ENCODE assay signal across 12 mouse cellular contexts in the genomic region with DNA sequence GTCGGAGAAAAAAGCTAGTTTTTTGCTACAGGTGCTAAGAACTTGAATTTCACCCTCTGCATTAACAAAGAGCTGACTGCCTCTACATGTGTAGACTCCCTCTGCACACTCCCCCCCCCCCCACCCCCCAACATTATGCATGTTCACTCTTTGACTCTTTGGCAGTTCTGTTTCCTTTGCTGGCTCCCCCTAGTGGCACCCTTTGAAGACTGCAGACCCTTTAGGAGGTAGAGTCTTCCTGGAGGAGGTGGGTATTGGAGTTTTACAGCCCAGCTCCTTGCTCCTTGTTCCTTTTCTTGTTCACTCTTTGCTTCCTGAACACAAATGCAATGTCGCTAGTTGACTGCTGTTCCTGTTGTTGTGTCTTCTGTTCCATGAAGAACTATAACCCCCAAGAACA.
A peak's percentile ranks its signal among the peaks of the same experiment; 100 is the strongest.
DNase-seq lines count a peak whose midpoint lies in the region; ATAC-seq and TF ChIP-seq lines count a peak whose summit lies in the region.
"Had no signal": no experiment of that assay in that cellular context is flagged by ENCODE, and none has a peak within 500 bp of the region (broad histone marks: within the 10 kb centered on the region; RNA-seq: fewer than 3 reads in every experiment).

No protein-coding gene starts in this region.

- no peak for DNase-seq in kidney, adult 2 months
- peak; percentile 61 for DNase-seq in MEL (ENCODE audit: low read depth, low spot score)
- peak; percentile 30 for DNase-seq in embryonic facial prominence, embryonic 10.5 days (ENCODE audit: low spot score)
- DNase-seq in spleen, postnatal 36 days (ENCODE audit: low spot score in 2 of 2), result peak; percentile 7 to 38
- no peak for DNase-seq in forebrain, embryonic 11.5 days (ENCODE audit: low spot score)
- no peak for DNase-seq in adrenal gland, adult (ENCODE audit: inconsistent age in 2 of 2, low spot score in 1 of 2)
- DNase-seq: adrenal gland, adult 8-10 months; gastrocnemius, postnatal 14 days had no signal

- no peaks in the 10 kb centered on the region for H3K27me3 ChIP-seq in kidney, adult 2 months (replicated peaks; ENCODE audit: control insufficient read depth, insufficient read depth, low read length)
- H3K27me3 ChIP-seq in kidney, embryonic 14.5 days (ENCODE audit: control insufficient read depth, insufficient read depth, low read length), result no peaks in the 10 kb centered on the region
- H3K27me3 ChIP-seq in MEL (ENCODE audit: control insufficient read depth in 1 of 2, insufficient read depth in 2 of 2, low read length in 2 of 2), result no peaks in the 10 kb centered on the region
- H3K27me3 ChIP-seq in embryonic facial prominence, embryonic 10.5 days (replicated peaks; ENCODE audit: low read depth, poor library complexity, severe bottlenecking), result no peaks in the 10 kb centered on the region
- no peaks in the 10 kb centered on the region for H3K27me3 ChIP-seq in forebrain, embryonic 11.5 days (ENCODE audit: control insufficient read depth, insufficient read depth, low read length)
- H3K27me3 ChIP-seq: limb, embryonic 13.5 days; neural tube, embryonic 12.5 days had no signal

- WGBS in kidney, adult 2 months, result 86% methylated on average over 2 of the region's 2 CpGs
- 86% methylated on average over 2 of the region's 2 CpGs for WGBS in kidney, embryonic 14.5 days
- 83% methylated on average over 2 of the region's 2 CpGs for WGBS in embryonic facial prominence, embryonic 10.5 days
- WGBS in forebrain, embryonic 11.5 days, result 86% methylated on average over 2 of the region's 2 CpGs

- H3K9ac ChIP-seq in kidney, embryonic 14.5 days (ENCODE audit: low read depth, low read length), result no peak overlapping the region
- H3K9ac ChIP-seq in MEL (ENCODE audit: control insufficient read depth, low read depth, low read length, poor library complexity, severe bottlenecking), result no peak overlapping the region
- no peak overlapping the region for H3K9ac ChIP-seq in forebrain, embryonic 11.5 days (ENCODE audit: low read length)
- H3K9ac ChIP-seq: limb, embryonic 13.5 days; neural tube, embryonic 12.5 days had no signal

- H3K79me2 ChIP-seq in MEL (ENCODE audit: control insufficient read depth, insufficient read depth, low read length, poor library complexity), result no peaks in the 10 kb centered on the region

- no peak overlapping the region for H3K27ac ChIP-seq in kidney, adult 2 months (ENCODE audit: insufficient read depth, low read depth, low read length)
- H3K27ac ChIP-seq in kidney, embryonic 14.5 days (ENCODE audit: low read depth, low read length), result no peak overlapping the region
- H3K27ac ChIP-seq in MEL (ENCODE audit: control insufficient read depth, low read depth, low read length), result no peak overlapping the region
- H3K27ac ChIP-seq in embryonic facial prominence, embryonic 10.5 days (replicated peaks), result no peak overlapping the region
- no peak overlapping the region for H3K27ac ChIP-seq in forebrain, embryonic 11.5 days (ENCODE audit: low read depth, low read length)
- H3K27ac ChIP-seq: limb, embryonic 13.5 days; neural tube, embryonic 12.5 days had no signal

- no peak for ATAC-seq in kidney, embryonic 14.5 days (ENCODE audit: low FRiP score, low TSS enrichment)
- ATAC-seq in forebrain, embryonic 11.5 days (replicated peaks; ENCODE audit: low FRiP score), result no peak
- ATAC-seq in erythroid progenitor cell, adult 5-6 weeks (replicated peaks; ENCODE audit: low FRiP score, poor library complexity, severe bottlenecking), result no peak

- no peak overlapping the region for H3K4me2 ChIP-seq in kidney, embryonic 14.5 days (replicated peaks; ENCODE audit: low read depth, low read length)
- H3K4me2 ChIP-seq in forebrain, embryonic 11.5 days (ENCODE audit: low read depth, low read length, severe bottlenecking), result no peak overlapping the region
- H3K4me2 ChIP-seq: limb, embryonic 13.5 days; neural tube, embryonic 12.5 days had no signal

- no peaks in the 10 kb centered on the region for H3K9me3 ChIP-seq in kidney, embryonic 14.5 days (ENCODE audit: control insufficient read depth, low read length)
- H3K9me3 ChIP-seq in MEL (replicated peaks; ENCODE audit: insufficient read depth, low read length), result no peaks in the 10 kb centered on the region
- no peaks in the 10 kb centered on the region for H3K9me3 ChIP-seq in embryonic facial prominence, embryonic 10.5 days
- no peaks in the 10 kb centered on the region for H3K9me3 ChIP-seq in forebrain, embryonic 11.5 days (ENCODE audit: control insufficient read depth, low read length)
- H3K9me3 ChIP-seq: limb, embryonic 13.5 days; neural tube, embryonic 12.5 days had no signal

- no peaks in the 10 kb centered on the region for H3K4me1 ChIP-seq in kidney, adult 2 months (ENCODE audit: control insufficient read depth, insufficient read depth, low read length)
- H3K4me1 ChIP-seq in kidney, embryonic 14.5 days (ENCODE audit: control insufficient read depth, insufficient read depth, low read length), result no peaks in the 10 kb centered on the region
- H3K4me1 ChIP-seq in MEL (ENCODE audit: control insufficient read depth in 1 of 2, insufficient read depth in 2 of 2, low read length in 2 of 2), result no peaks in the 10 kb centered on the region
- H3K4me1 ChIP-seq in embryonic facial prominence, embryonic 10.5 days, result no peaks in the 10 kb centered on the region
- H3K4me1 ChIP-seq in forebrain, embryonic 11.5 days (replicated peaks; ENCODE audit: control insufficient read depth, insufficient read depth, low read length), result no peaks in the 10 kb centered on the region
- H3K4me1 ChIP-seq: limb, embryonic 13.5 days; neural tube, embryonic 12.5 days had no signal

- H3K4me3 ChIP-seq in kidney, adult 2 months (ENCODE audit: insufficient read depth, low read depth, low read length), result no peak overlapping the region
- no peak overlapping the region for H3K4me3 ChIP-seq in kidney, embryonic 14.5 days (ENCODE audit: low read length)
- no peak overlapping the region for H3K4me3 ChIP-seq in MEL (ENCODE audit: control insufficient read depth in 1 of 2, insufficient read depth in 1 of 2, low read depth in 2 of 2, low read length in 2 of 2)
- no peak overlapping the region for H3K4me3 ChIP-seq in embryonic facial prominence, embryonic 10.5 days
- no peak overlapping the region for H3K4me3 ChIP-seq in forebrain, embryonic 11.5 days (ENCODE audit: low read depth, low read length)
- H3K4me3 ChIP-seq: limb, embryonic 13.5 days; neural tube, embryonic 12.5 days had no signal

- no peak for TF ChIP-seq EP300 in MEL (IDR thresholded peaks at IDR 0.05; ENCODE audit: low read depth in 1 of 2, low read length in 2 of 2)

- TF ChIP-seq CTCF in kidney, adult 2 months (conservative IDR thresholded peaks at IDR 0.05; ENCODE audit: insufficient read depth, insufficient read length, low read depth, low read length), result 0 out of 2 replicates have a peak, but pooled peaks have one; percentile 15
- TF ChIP-seq CTCF in MEL (IDR thresholded peaks at IDR 0.05 in 2 of 3, conservative IDR thresholded peaks at IDR 0.05 in 1 of 3; ENCODE audit: control insufficient read depth in 1 of 3, insufficient read depth in 1 of 3, low read depth in 2 of 3, low read length in 3 of 3, poor library complexity in 1 of 3, severe bottlenecking in 1 of 3), result peak; percentile 58 to 67 (median 65)

- no peaks in the 10 kb centered on the region for H3K36me3 ChIP-seq in kidney, adult 2 months (ENCODE audit: control insufficient read depth, insufficient read depth, low read length)
- H3K36me3 ChIP-seq in kidney, embryonic 14.5 days (ENCODE audit: control insufficient read depth, insufficient read depth, low read length), result no peaks in the 10 kb centered on the region
- H3K36me3 ChIP-seq in MEL (ENCODE audit: control insufficient read depth in 1 of 2, insufficient read depth in 2 of 2, low read length in 2 of 2), result peaks cover 0 to 3% of the 10 kb centered on the region in 2 experiments; a peak in 1 of 4 replicates
- H3K36me3 ChIP-seq in embryonic facial prominence, embryonic 10.5 days (replicated peaks), result no peaks in the 10 kb centered on the region
- no peaks in the 10 kb centered on the region for H3K36me3 ChIP-seq in forebrain, embryonic 11.5 days (ENCODE audit: control insufficient read depth, insufficient read depth, low read length)
- H3K36me3 ChIP-seq: limb, embryonic 13.5 days; neural tube, embryonic 12.5 days had no signal

- no peak for TF ChIP-seq POLR2A in kidney, adult 2 months (IDR thresholded peaks at IDR 0.05; ENCODE audit: low read depth, low read length)
- TF ChIP-seq POLR2A in MEL (IDR thresholded peaks at IDR 0.05; ENCODE audit: control insufficient read depth in 1 of 2, insufficient read depth in 1 of 2, low read depth in 1 of 2, low read length in 2 of 2, poor library complexity in 1 of 2), result no peak

- 0 out of 2 replicates have a peak, but pooled peaks have one; percentile 8 for TF ChIP-seq RAD21 in MEL (IDR thresholded peaks at IDR 0.05; ENCODE audit: low read depth, low read length)

TF ChIP-seq in MEL, 35 proteins besides CTCF, POLR2A, EP300 and RAD21:
- TF ChIP-seq POLR2AphosphoS5 (IDR thresholded peaks at IDR 0.05; ENCODE audit: borderline replicate concordance, low read depth, low read length) (no peak), NELFE (IDR thresholded peaks at IDR 0.05; ENCODE audit: low read depth, low read length) (no peak), E2F4 (IDR thresholded peaks at IDR 0.05; ENCODE audit: borderline replicate concordance, low read depth, low read length) (no peak), SMC3 (IDR thresholded peaks at IDR 0.05; ENCODE audit: low read depth, low read length) (peak; percentile 44), GABPA (IDR thresholded peaks at IDR 0.05; ENCODE audit: low read depth, low read length) (no peak)

Comparison
In these comparisons a context has a peak if more than half of its experiments do, and no peak if none do; other contexts are left out.
1. DNase-seq: peak in MEL (single experiment), embryonic facial prominence, embryonic 10.5 days (single experiment) and spleen, postnatal 36 days (2 of 2); none in kidney, adult 2 months (single experiment), forebrain, embryonic 11.5 days (single experiment) and adrenal gland, adult (0 of 2).